8 mouse cellular contexts compared by ENCODE assay signal in genomic region chr5:121618592-121619513, GRCm38 (mm10). TPM values are rescaled to one million over a fixed set of nuclear protein-coding genes. Genes with fewer than 3 reads are reported as not detected.
DNase-seq lines count a peak whose midpoint lies in the region; ATAC-seq and TF ChIP-seq lines count a peak whose summit lies in the region.

TSS of gene Acad12 (minus strand) at chr5:121618938.

- peak within 1 kb of the TSS; percentile 93 to 98 for H3K4me3 ChIP-seq in MEL (ENCODE audit: control insufficient read depth in 1 of 2, insufficient read depth in 1 of 2, low read depth in 2 of 2, low read length in 2 of 2)
- H3K4me3 ChIP-seq in cerebellum, adult 2 months (replicated peaks; ENCODE audit: insufficient read depth, low read depth, low read length) = peak within 1 kb of the TSS; percentile 88
- peak within 1 kb of the TSS; percentile 81 for H3K4me3 ChIP-seq in forebrain, postnatal 0 days (ENCODE audit: low read depth, low read length)
- H3K4me3 ChIP-seq in lung, adult 2 months (replicated peaks; ENCODE audit: extremely low read depth, low read depth, low read length) = peak within 1 kb of the TSS; percentile 100

- no peaks in the 10 kb centered on the region for H3K27me3 ChIP-seq in MEL (ENCODE audit: control insufficient read depth in 1 of 2, insufficient read depth in 2 of 2, low read length in 2 of 2)
- no peaks in the 10 kb centered on the region for H3K27me3 ChIP-seq in cerebellum, adult 2 months (ENCODE audit: control insufficient read depth, insufficient read depth, low read length)
- H3K27me3 ChIP-seq in forebrain, postnatal 0 days (ENCODE audit: insufficient read depth, low read length) = no peaks in the 10 kb centered on the region

- no peak for TF ChIP-seq RAD21 in MEL (IDR thresholded peaks at IDR 0.05; ENCODE audit: low read depth, low read length)

- peak within 1 kb of the TSS; percentile 82 for H3K4me2 ChIP-seq in forebrain, postnatal 0 days (ENCODE audit: low read depth)

- peak; percentile 84 for DNase-seq in MEL (ENCODE audit: low read depth, low spot score)
- DNase-seq in cerebellum, adult 2 months = peak; percentile 90 to 91
- DNase-seq in forebrain, postnatal 0 days = peak; percentile 90
- DNase-seq in heart, postnatal 36 days = peak; percentile 87 to 88
- DNase-seq in layer of hippocampus, adult 18-20 months (ENCODE audit: low spot score in 2 of 2) = peak; percentile 49 to 73
- peak; percentile 78 for DNase-seq in lung, adult 2 months
- DNase-seq in testis, postnatal 14 days (ENCODE audit: low spot score) = peak; percentile 79

- intact Hi-C loops in heart, postnatal 36 days (cut with DNase I) = loop anchor here (5.0 kb wide), 1 partner anchor 233 kb away; no protein-coding TSS in a partner anchor

- TF ChIP-seq POLR2A in MEL (IDR thresholded peaks at IDR 0.05; ENCODE audit: control insufficient read depth in 1 of 2, insufficient read depth in 1 of 2, low read depth in 1 of 2, low read length in 2 of 2, poor library complexity in 1 of 2) = peak; percentile 96 to 97
- peak; percentile 99 for TF ChIP-seq POLR2A in cerebellum, adult 2 months (IDR thresholded peaks at IDR 0.05; ENCODE audit: borderline replicate concordance, insufficient read depth, low read length)
- TF ChIP-seq POLR2A in lung, adult 2 months (IDR thresholded peaks at IDR 0.05; ENCODE audit: borderline replicate concordance, extremely low read depth, low read depth, low read length) = peak; percentile 93

- peak within 1 kb of the TSS; percentile 42 for H3K27ac ChIP-seq in MEL (ENCODE audit: control insufficient read depth, low read depth, low read length)
- peak within 1 kb of the TSS; percentile 94 for H3K27ac ChIP-seq in cerebellum, adult 2 months (ENCODE audit: insufficient read depth, low read length)
- H3K27ac ChIP-seq in forebrain, postnatal 0 days (ENCODE audit: low read depth, low read length) = peak within 1 kb of the TSS; percentile 78

- no peaks in the 10 kb centered on the region for H3K9me3 ChIP-seq in MEL (replicated peaks; ENCODE audit: insufficient read depth, low read length)
- H3K9me3 ChIP-seq in forebrain, postnatal 0 days (ENCODE audit: low read length) = no peaks in the 10 kb centered on the region

- H3K36me3 ChIP-seq in MEL (ENCODE audit: control insufficient read depth in 1 of 2, insufficient read depth in 2 of 2, low read length in 2 of 2) = peaks cover 0 to 2% of the 10 kb centered on the region in 2 experiments; a peak in 2 of 4 replicates
- no peaks in the 10 kb centered on the region for H3K36me3 ChIP-seq in forebrain, postnatal 0 days (ENCODE audit: insufficient read depth)

- ATAC-seq in forebrain, postnatal 0 days = peak; percentile 87
- ATAC-seq in neutrophil, adult 5-6 weeks (ENCODE audit: extremely low read depth, insufficient number of reproducible peaks, low FRiP score, poor library complexity, severe bottlenecking) = peak; percentile 74

- H3K9ac ChIP-seq in MEL (ENCODE audit: control insufficient read depth, low read depth, low read length, poor library complexity, severe bottlenecking) = peak within 1 kb of the TSS; percentile 93
- peak within 1 kb of the TSS; percentile 76 for H3K9ac ChIP-seq in forebrain, postnatal 0 days

- peaks cover 0 to 8% of the 10 kb centered on the region in 2 experiments; a peak in 1 of 4 replicates for H3K4me1 ChIP-seq in MEL (ENCODE audit: control insufficient read depth in 1 of 2, insufficient read depth in 2 of 2, low read length in 2 of 2)
- peaks cover 6% of the 10 kb centered on the region for H3K4me1 ChIP-seq in cerebellum, adult 2 months (ENCODE audit: control insufficient read depth, insufficient read depth, low read length)
- peaks cover 8% of the 10 kb centered on the region; the same call in 1 of the 2 replicates for H3K4me1 ChIP-seq in forebrain, postnatal 0 days (ENCODE audit: insufficient read depth)
- H3K4me1 ChIP-seq in lung, adult 2 months (ENCODE audit: control insufficient read depth, insufficient read depth, low read length) = peaks cover 7% of the 10 kb centered on the region; the same call in 1 of the 2 replicates

- no peak; a peak in 1 of 6 replicates for TF ChIP-seq CTCF in MEL (IDR thresholded peaks at IDR 0.05 in 2 of 3, conservative IDR thresholded peaks at IDR 0.05 in 1 of 3; ENCODE audit: control insufficient read depth in 1 of 3, insufficient read depth in 1 of 3, low read depth in 2 of 3, low read length in 3 of 3, poor library complexity in 1 of 3, severe bottlenecking in 1 of 3)
- TF ChIP-seq CTCF in cerebellum, adult 2 months (IDR thresholded peaks at IDR 0.05; ENCODE audit: borderline replicate concordance, insufficient read depth, low read depth, low read length) = no peak; the same call in 1 of the 2 replicates
- TF ChIP-seq CTCF in forebrain, postnatal 0 days (IDR thresholded peaks at IDR 0.05; ENCODE audit: low read depth) = peak; percentile 36; the same call in 1 of the 2 replicates
- no peak for TF ChIP-seq CTCF in lung, adult 2 months (IDR thresholded peaks at IDR 0.05; ENCODE audit: insufficient read depth, low read length)

- WGBS in cerebellum, adult 2 months = under 1% methylated on average over 58 of the region's 58 CpGs
- WGBS in forebrain, postnatal 0 days = under 1% methylated on average over 56 of the region's 58 CpGs
- under 1% methylated on average over 58 of the region's 58 CpGs for WGBS in lung, adult 2 months

- TF ChIP-seq EP300 in MEL (IDR thresholded peaks at IDR 0.05; ENCODE audit: low read depth in 1 of 2, low read length in 2 of 2) = no peak

- H3K79me2 ChIP-seq in MEL (ENCODE audit: control insufficient read depth, insufficient read depth, low read length, poor library complexity) = peaks cover 10% of the 10 kb centered on the region

TF ChIP-seq in MEL, 35 proteins besides CTCF, POLR2A, EP300 and RAD21:
- TF ChIP-seq HCFC1 (IDR thresholded peaks at IDR 0.05; ENCODE audit: low read depth, low read length) = peak; percentile 77
- peak; percentile 92; the same call in 1 of the 2 replicates for TF ChIP-seq POLR2AphosphoS2 (IDR thresholded peaks at IDR 0.05; ENCODE audit: low read length)
- TF ChIP-seq TCF12 (IDR thresholded peaks at IDR 0.05; ENCODE audit: low read depth, low read length) = peak; percentile 42
- peak; percentile 78 for TF ChIP-seq ELF1 (IDR thresholded peaks at IDR 0.05; ENCODE audit: low read depth, low read length)
- TF ChIP-seq MEF2A (IDR thresholded peaks at IDR 0.05; ENCODE audit: extremely low read depth, insufficient replicate concordance, low read depth, low read length, poor library complexity, severe bottlenecking) = no peak
- peak; percentile 91 for TF ChIP-seq NRF1 (IDR thresholded peaks at IDR 0.05; ENCODE audit: insufficient read depth, low read depth, low read length, poor library complexity, severe bottlenecking)
- peak; percentile 75 for TF ChIP-seq MXI1 (IDR thresholded peaks at IDR 0.05; ENCODE audit: low read depth, low read length)
- peak; percentile 98 for TF ChIP-seq NELFE (IDR thresholded peaks at IDR 0.05; ENCODE audit: low read depth, low read length)
- peak; percentile 59; the same call in 1 of the 2 replicates for TF ChIP-seq SIN3A (IDR thresholded peaks at IDR 0.05; ENCODE audit: low read length)
- TF ChIP-seq ZMIZ1 (IDR thresholded peaks at IDR 0.05; ENCODE audit: low read depth, low read length) = peak; percentile 72
- TF ChIP-seq TAL1 (IDR thresholded peaks at IDR 0.05; ENCODE audit: low read length) = no peak
- no peak for TF ChIP-seq JUND (IDR thresholded peaks at IDR 0.05; ENCODE audit: low read depth, low read length)
- TF ChIP-seq SMC3 (IDR thresholded peaks at IDR 0.05; ENCODE audit: low read depth, low read length) = no peak

RNA-seq across cellular contexts. Expression of gene Acad12, which starts in this region (rescaled TPM):
- 2.6 and 2.8 TPM in 2 replicates for total RNA-seq in MEL (2012; rRNA removed)
- polyA plus RNA-seq in MEL (2012; ENCODE audit: insufficient read depth in 1 of 2, insufficient read length in 2 of 2, low read depth in 1 of 2, low replicate concordance in 2 of 2, missing spikeins in 1 of 2) = 1 to 10 TPM in 1 of 2 experiments, not detected in 1; 6.4 TPM
- polyA plus RNA-seq in cerebellum, adult 2 months (2012; rRNA removed) = 3.8 and 5.3 TPM in 2 replicates
- total RNA-seq in forebrain, postnatal 0 days (2014; rRNA removed) = 1.4 and 2.1 TPM in 2 replicates
- polyA plus RNA-seq in forebrain, postnatal 0 days (2015; fragmentation: Nextera tagmentation; extraction: Ambion mirVana) = 0.96 and 1.2 TPM in 2 replicates
- total RNA-seq in heart, postnatal 36 days (2021) = 10 to 100 TPM; 64.8 to 73.6 TPM
- total RNA-seq in layer of hippocampus, adult 18-20 months (2021) = 1 to 10 TPM; 6.1 to 6.8 TPM
- polyA plus RNA-seq in lung, adult 2 months (2012; rRNA removed) = 10.1 and 10.3 TPM in 2 replicates
- 7.3 and 8.2 TPM in 2 replicates for total RNA-seq in neutrophil, adult 5-6 weeks (2017)

Comparison
In these comparisons a context has a peak if more than half of its experiments do, and no peak if none do; other contexts are left out.
1. Peak in every context shown above with its lines: DNase-seq, ATAC-seq, H3K4me3 ChIP-seq and H3K27ac ChIP-seq.
2. H3K27ac ChIP-seq: peak in every context shown above with its lines; median percentile 94 in cerebellum, adult 2 months; 78 in forebrain, postnatal 0 days; 42 in MEL.